Mouse (Mus musculus) intestine, postnatal 0 days (tissue): Measurements from ENCODE around the gene Gtf2h1. TPM values are rescaled to one million over a fixed set of nuclear protein-coding genes. Genes with fewer than 3 reads are reported as not detected.
"Not testable (repeated sequence)": the region's sequence is repeated elsewhere in the genome, so short reads cannot be mapped to it uniquely, and the experiment has no call there.

Source experiments
- ATAC-seq: fragments of 200-750 bp; cut with Nextera tagmentation; 2 replicates; pipeline ENCODE4 v1.8.0; 2017; ENCODE audit warnings: mild to moderate bottlenecking, moderate TSS enrichment, moderate library complexity
- H3K27ac ChIP-seq: fragments of 300-500 bp; sonication (generic); 2 replicates; pipeline ENCODE4 v1.5.1; 2014; ENCODE audit warnings: mild to moderate bottlenecking, low read depth, low read length, moderate library complexity
- H3K27me3 ChIP-seq: fragments of 300-500 bp; sonication (generic); replicated peaks from 2 replicates; pipeline ENCODE4 v1.6.1; 2014; ENCODE audit warnings: low read length, mixed read lengths; ENCODE audit not compliant: control insufficient read depth, insufficient read depth
- H3K36me3 ChIP-seq: fragments of 300-500 bp; sonication (generic); 2 replicates; pipeline ENCODE4 v1.6.1; 2014; ENCODE audit warnings: mild to moderate bottlenecking, moderate library complexity; ENCODE audit not compliant: control insufficient read depth, insufficient read depth
- H3K4me1 ChIP-seq: fragments of 300-500 bp; sonication (generic); replicated peaks from 2 replicates; pipeline ENCODE4 v1.6.1; 2014; ENCODE audit warnings: antibody characterized with exemption, low read length, mixed read lengths; ENCODE audit not compliant: control insufficient read depth, insufficient read depth
- H3K4me2 ChIP-seq: fragments of 300-500 bp; sonication (generic); replicated peaks from 2 replicates; pipeline ENCODE4 v1.6.1; 2014; ENCODE audit warnings: low read depth, mild to moderate bottlenecking, moderate library complexity
- H3K4me3 ChIP-seq: fragments of 300-500 bp; sonication (generic); 2 replicates; pipeline ENCODE4 v1.5.1; 2014; ENCODE audit warnings: low read depth, low read length
- H3K9ac ChIP-seq: fragments of 300-500 bp; sonication (generic); 2 replicates; pipeline ENCODE4 v1.6.1; 2014; ENCODE audit warnings: mild to moderate bottlenecking, low read depth, low read length
- H3K9me3 ChIP-seq: fragments of 300-500 bp; sonication (generic); 2 replicates; pipeline ENCODE4 v1.6.1; 2016; ENCODE audit warnings: mixed run types; ENCODE audit not compliant: control insufficient read depth
- CTCF ChIP-seq: sonication (generic); IDR thresholded peaks from 2 replicates; pipeline ENCODE4 v1.5.1; 2016; ENCODE audit warnings: low read depth, mild to moderate bottlenecking, control low read depth, antibody characterized with exemption, moderate library complexity
- WGBS: fragments of 180-500 bp; shearing (Covaris S2); extraction: QIAGEN DNeasy Blood & Tissue Kit; methylation state at CpG from one replicate; pipeline ENCODE4 v1.1.7; 2014; 5-methylcytosine and 5-hydroxymethylcytosine counted together
- polyA plus RNA-seq: library from polyadenylated mRNA; unstranded; fragments of >200 nt; fragmentation: Nextera tagmentation; extraction: Ambion mirVana; gene quantifications from 2 replicates; pipeline ENCODE4 v1.2.1, GENCODE M21; 2015

The Gtf2h1 gene
- polyA plus RNA-seq, 1 experiment from 2014 or later, result 51.3 TPM

GRCm38 (mm10) chr7:46796779-46797178, 876 bp downstream of the Gtf2h1 start:
- H3K9me3 ChIP-seq, result no peaks in the 10 kb centered on the region
- 0 out of 2 replicates have a peak overlapping the region, but pooled peaks have one; percentile 84 for H3K27ac ChIP-seq
- no peak for TF ChIP-seq CTCF
- peak overlapping the region; percentile 90 for H3K9ac ChIP-seq
- ATAC-seq, result no peak
- H3K4me3 ChIP-seq, result peak overlapping the region; percentile 94
- H3K36me3 ChIP-seq, result peaks cover 15% of the 10 kb centered on the region
- H3K27me3 ChIP-seq, result no peaks in the 10 kb centered on the region
- 36% methylated on average over 6 of the region's 6 CpGs for WGBS
- peak overlapping the region; percentile 93 for H3K4me2 ChIP-seq
- no peaks in the 10 kb centered on the region for H3K4me1 ChIP-seq

GRCm38 (mm10) chr7:46810325-46810724, 14.4 kb downstream of the Gtf2h1 start:
- no peaks in the 10 kb centered on the region for H3K9me3 ChIP-seq
- peaks cover 73% of the 10 kb centered on the region for H3K36me3 ChIP-seq
- 91% methylated on average over 6 of the region's 6 CpGs for WGBS
- no peaks in the 10 kb centered on the region for H3K4me1 ChIP-seq
- no peak overlapping the region for H3K4me3 ChIP-seq
- H3K4me2 ChIP-seq, result no peak overlapping the region
- ATAC-seq, result no peak
- no peak overlapping the region for H3K9ac ChIP-seq
- H3K27me3 ChIP-seq, result no peaks in the 10 kb centered on the region
- no peak overlapping the region for H3K27ac ChIP-seq
- no peak for TF ChIP-seq CTCF

GRCm38 (mm10) chr7:46814012-46814411, 18.1 kb downstream of the Gtf2h1 start:
- WGBS, result 93% methylated on average over 4 of the region's 4 CpGs
- Histone ChIP-seq H3K4me1 (no peaks in the 10 kb centered on the region), H3K4me2 (no peak overlapping the region), H3K9ac (no peak overlapping the region), H3K36me3 (peaks cover 81% of the 10 kb centered on the region), H3K27me3 (no peaks in the 10 kb centered on the region), H3K4me3 (no peak overlapping the region), H3K27ac (no peak overlapping the region), H3K9me3 (no peaks in the 10 kb centered on the region)
- TF ChIP-seq CTCF, result no peak
- ATAC-seq, result no peak

- H3K27me3 ChIP-seq, H3K9me3 ChIP-seq, H3K4me3 ChIP-seq, H3K9ac ChIP-seq, ATAC-seq, H3K27ac ChIP-seq, H3K4me1 ChIP-seq, H3K4me2 ChIP-seq: not testable (repeated sequence)
- H3K36me3 ChIP-seq, result peaks cover 58% of the 10 kb centered on the region
- 58% methylated on average over 15 of the region's 15 CpGs for WGBS
Observed at GRCm38 (mm10) chr7:46820876-46821632, 25.2 kb downstream of the Gtf2h1 start.

DNA sequence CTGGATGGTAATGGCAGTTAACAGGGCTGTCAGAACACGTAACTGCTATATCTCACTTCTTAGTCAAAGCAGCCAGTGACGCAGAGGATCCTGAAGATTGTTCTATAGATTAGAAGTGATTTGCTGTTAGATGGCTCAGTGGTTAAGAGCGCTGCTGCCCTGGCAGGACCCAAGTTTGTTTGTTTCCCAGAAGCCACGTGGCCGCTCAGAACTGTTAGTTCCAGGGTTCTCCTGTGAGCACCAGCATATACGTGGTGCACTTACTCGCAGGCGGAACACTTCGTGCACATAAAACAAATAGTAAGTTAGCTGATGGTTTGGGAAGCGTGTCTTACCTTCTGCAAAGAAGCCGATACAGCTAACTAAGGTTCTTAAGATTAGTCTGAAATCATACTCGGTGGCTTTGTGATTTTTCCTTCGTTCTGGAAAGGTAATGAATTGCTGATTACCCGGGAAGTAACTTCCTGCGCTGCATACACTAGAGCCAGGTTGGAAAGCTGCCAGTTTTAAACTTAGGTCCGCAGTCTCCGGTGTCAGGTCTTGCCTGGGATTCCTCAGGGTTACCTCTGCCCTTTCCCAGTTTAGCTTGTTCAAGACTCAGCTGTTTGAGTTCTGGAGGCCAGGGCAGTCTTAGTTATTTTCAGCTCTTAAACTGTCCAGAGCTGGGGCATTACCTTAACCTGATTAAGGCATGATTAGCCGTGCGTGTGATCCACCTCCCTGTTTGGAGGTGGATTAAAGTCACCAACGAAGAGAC, 31.3 kb downstream of the Gtf2h1 start:
- ATAC-seq, result no peak
- no peaks in the 10 kb centered on the region for H3K9me3 ChIP-seq
- peak overlapping the region; percentile 68 for H3K27ac ChIP-seq
- H3K36me3 ChIP-seq, result peaks cover 15% of the 10 kb centered on the region
- peaks cover 14% of the 10 kb centered on the region; the same call in 1 of the 2 replicates for H3K4me1 ChIP-seq
- WGBS, result 36% methylated on average over 20 of the region's 20 CpGs
- H3K4me2 ChIP-seq, result no peak overlapping the region; the same call in 1 of the 2 replicates
- no peak overlapping the region for H3K4me3 ChIP-seq
- no peaks in the 10 kb centered on the region for H3K27me3 ChIP-seq
- TF ChIP-seq CTCF, result no peak
- 0 out of 2 replicates have a peak overlapping the region, but pooled peaks have one; percentile 2 for H3K9ac ChIP-seq

DNA sequence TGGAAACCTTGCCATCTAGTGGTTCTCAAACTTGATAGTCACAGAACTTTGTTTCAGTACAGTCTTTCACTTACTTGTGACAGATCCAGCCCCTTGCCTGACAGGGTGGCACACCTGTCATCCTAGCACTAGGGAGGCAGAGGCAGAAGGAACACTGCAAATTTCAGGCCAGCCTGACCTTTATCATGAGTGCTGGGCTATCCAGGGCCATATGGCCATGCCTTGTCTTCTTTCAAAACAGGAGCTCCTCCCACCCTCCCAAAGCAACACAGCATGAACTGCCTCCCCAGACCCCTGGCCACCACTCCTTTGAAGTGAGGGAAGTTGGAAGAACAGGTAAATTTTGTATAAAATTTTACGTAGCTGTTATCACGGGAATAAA, 31.9 kb downstream of the Gtf2h1 start:
- Histone ChIP-seq H3K4me3 (no peak overlapping the region), H3K9ac (no peak overlapping the region), H3K9me3 (no peaks in the 10 kb centered on the region), H3K27me3 (no peaks in the 10 kb centered on the region), H3K4me1 (peaks cover 14% of the 10 kb centered on the region; the same call in 1 of the 2 replicates), H3K27ac (peak overlapping the region; percentile 68; the same call in 1 of the 2 replicates), H3K36me3 (peaks cover 9% of the 10 kb centered on the region), H3K4me2 (no peak overlapping the region)
- WGBS, result 79% methylated on average over 2 of the region's 2 CpGs
- TF ChIP-seq CTCF, result no peak
- no peak for ATAC-seq
